Mouse (Mus musculus) neural tube, embryonic 12.5 days (tissue): Measurements from ENCODE around the gene Rbm43. TPM values are rescaled to one million over a fixed set of nuclear protein-coding genes. Genes with fewer than 3 reads are reported as not detected.

ENCODE experiments used
- ATAC-seq: fragments of 200-750 bp; cut with Nextera tagmentation; 2 replicates; pipeline ENCODE4 v1.8.0; 2017; ENCODE audit warnings: low read depth, mild to moderate bottlenecking, moderate TSS enrichment, moderate library complexity; ENCODE audit not compliant: low FRiP score
- H3K27ac ChIP-seq: fragments of 300-500 bp; sonication (generic); 2 replicates; pipeline ENCODE4 v1.5.1; 2016
- H3K27me3 ChIP-seq: fragments of 300-500 bp; sonication (generic); replicated peaks from 2 replicates; pipeline ENCODE4 v1.6.1; 2016; ENCODE audit warnings: mild to moderate bottlenecking
- H3K36me3 ChIP-seq: fragments of 300-500 bp; sonication (generic); 2 replicates; pipeline ENCODE4 v1.6.1; 2016; ENCODE audit warnings: mild to moderate bottlenecking
- H3K4me1 ChIP-seq: fragments of 300-500 bp; sonication (generic); 2 replicates; pipeline ENCODE4 v1.6.1; 2016
- H3K4me2 ChIP-seq: fragments of 300-500 bp; sonication (generic); replicated peaks from 2 replicates; pipeline ENCODE4 v1.6.1; 2016; ENCODE audit warnings: mild to moderate bottlenecking
- H3K4me3 ChIP-seq: fragments of 300-500 bp; sonication (generic); 2 replicates; pipeline ENCODE4 v1.5.1; 2016
- H3K9ac ChIP-seq: fragments of 300-500 bp; sonication (generic); 2 replicates; pipeline ENCODE4 v1.6.1; 2016; ENCODE audit warnings: mild to moderate bottlenecking
- H3K9me3 ChIP-seq: fragments of 300-500 bp; sonication (generic); 2 replicates; pipeline ENCODE4 v1.6.1; 2016; ENCODE audit warnings: mild to moderate bottlenecking
- WGBS: fragments of 180-500 bp; shearing (Covaris S2); methylation state at CpG from one replicate; pipeline ENCODE4 v1.1.7; 2016; 5-methylcytosine and 5-hydroxymethylcytosine counted together
- polyA plus RNA-seq: library from polyadenylated mRNA; unstranded; fragments of >200 nt; fragmentation: Nextera tagmentation; extraction: Ambion mirVana; gene quantifications from 2 replicates; pipeline ENCODE4 v1.2.1, GENCODE M21; 2016

The Rbm43 gene
- 5.7 and 7.2 TPM in 2 replicates for polyA plus RNA-seq

DNA sequence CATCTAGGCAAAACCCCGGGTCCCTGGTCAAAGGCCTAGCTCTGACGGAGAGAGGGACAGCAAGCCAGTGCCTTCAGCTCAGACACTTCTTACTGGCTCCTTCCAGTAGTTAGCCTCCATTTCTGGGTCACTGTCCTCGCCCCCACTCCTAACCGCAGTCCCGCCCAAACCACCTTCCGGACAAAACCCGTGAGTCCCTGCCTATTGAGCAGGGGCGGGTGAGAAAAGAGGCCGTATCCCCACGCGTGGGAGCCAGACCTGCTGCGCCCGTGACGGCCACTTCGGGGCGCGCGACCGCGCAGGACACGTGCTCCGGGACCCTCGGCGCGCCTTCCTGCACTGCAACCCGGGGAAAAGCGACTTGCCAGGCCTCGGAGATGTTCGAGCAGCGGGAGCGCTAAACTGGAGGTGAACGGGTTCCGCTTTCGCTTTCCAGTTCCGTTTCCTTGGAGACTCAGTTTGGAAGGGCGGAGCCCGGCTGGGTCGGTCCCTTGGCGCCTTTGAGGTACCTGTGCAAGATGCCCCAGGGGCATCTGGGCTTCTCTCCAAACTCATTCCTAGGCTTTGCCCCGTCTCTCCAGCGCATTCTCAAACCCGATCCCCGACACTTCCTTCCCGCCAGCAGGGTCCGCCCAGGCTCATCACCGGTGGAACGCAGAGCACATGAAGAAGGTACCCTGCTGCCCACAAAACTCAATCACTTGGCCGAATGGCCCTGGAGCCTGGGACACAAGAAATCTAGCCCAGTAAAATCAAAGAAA lies at the start of gene Rbm43:
Rbm43 (minus strand) TSS at position 590 of the 761 bp plus-strand sequence.
- Histone ChIP-seq H3K4me1 (peaks cover 12% of the 10 kb centered on the region), H3K9ac (peak within 1 kb of the TSS; percentile 56), H3K4me3 (peak within 1 kb of the TSS; percentile 44), H3K36me3 (no peaks in the 10 kb centered on the region), H3K4me2 (peak within 1 kb of the TSS; percentile 83), H3K27me3 (no peaks in the 10 kb centered on the region), H3K27ac (no peak within 1 kb of the TSS), H3K9me3 (no peaks in the 10 kb centered on the region)
- ATAC-seq, result peak; percentile 91
- 1% methylated on average over 48 of the region's 48 CpGs for WGBS

DNA sequence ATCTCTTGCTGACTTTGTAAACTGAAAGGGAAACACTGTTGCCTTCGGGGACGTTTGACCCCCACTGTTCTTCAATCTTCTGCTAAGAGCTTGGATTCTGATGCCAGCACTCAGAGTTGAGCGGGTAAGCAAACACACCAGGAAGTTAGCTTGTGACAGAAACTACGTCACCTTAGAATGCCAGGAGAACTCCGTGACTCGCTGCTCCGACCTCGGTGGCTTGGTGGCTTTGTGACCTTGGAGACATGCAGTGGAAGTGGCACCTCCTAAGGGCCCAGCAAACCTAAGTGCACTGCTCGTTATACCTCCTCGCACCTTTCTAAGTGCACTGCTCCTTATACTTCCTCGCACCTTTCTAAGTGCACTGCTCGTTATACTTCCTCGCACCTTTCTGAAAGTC lies 47.3 kb upstream of the Rbm43 start:
- no peak overlapping the region for H3K27ac ChIP-seq
- no peaks in the 10 kb centered on the region for H3K36me3 ChIP-seq
- H3K4me1 ChIP-seq, result no peaks in the 10 kb centered on the region
- ATAC-seq, result no peak
- no peaks in the 10 kb centered on the region for H3K27me3 ChIP-seq
- peaks cover 7% of the 10 kb centered on the region; the same call in 1 of the 2 replicates for H3K9me3 ChIP-seq
- no peak overlapping the region for H3K4me2 ChIP-seq
- no peak overlapping the region for H3K4me3 ChIP-seq
- no peak overlapping the region for H3K9ac ChIP-seq
- whole genome bisulfite sequencing, result 80% methylated on average over 13 of the region's 13 CpGs

DNA sequence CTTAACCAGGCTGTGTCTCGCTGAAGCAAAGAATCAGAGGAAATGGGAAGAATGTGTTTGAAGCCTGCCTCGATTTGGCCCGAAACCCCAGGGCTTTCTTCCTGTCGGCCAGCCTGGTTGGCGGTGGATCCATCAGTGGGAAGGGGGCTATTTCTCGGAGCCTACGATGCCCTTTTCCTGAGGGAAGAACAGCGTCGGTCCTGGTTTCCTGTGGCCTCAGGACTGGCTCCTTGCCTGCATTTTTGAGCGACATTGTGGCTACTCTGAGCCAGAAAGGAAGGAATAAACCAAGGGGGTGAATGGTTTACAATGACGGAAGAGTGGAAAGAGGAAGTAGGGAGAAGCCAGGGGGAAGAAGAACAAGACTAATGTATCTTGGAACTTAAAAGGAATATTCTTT lies 46.7 kb upstream of the Rbm43 start:
- no peak overlapping the region for H3K4me2 ChIP-seq
- peaks cover 7% of the 10 kb centered on the region; the same call in 1 of the 2 replicates for H3K9me3 ChIP-seq
- no peaks in the 10 kb centered on the region for H3K36me3 ChIP-seq
- no peak overlapping the region for H3K4me3 ChIP-seq
- H3K4me1 ChIP-seq, result no peaks in the 10 kb centered on the region
- no peak overlapping the region; the same call in 1 of the 2 replicates for H3K27ac ChIP-seq
- no peak for ATAC-seq
- WGBS, result 70% methylated on average over 11 of the region's 11 CpGs
- H3K27me3 ChIP-seq, result no peaks in the 10 kb centered on the region
- no peak overlapping the region for H3K9ac ChIP-seq

DNA sequence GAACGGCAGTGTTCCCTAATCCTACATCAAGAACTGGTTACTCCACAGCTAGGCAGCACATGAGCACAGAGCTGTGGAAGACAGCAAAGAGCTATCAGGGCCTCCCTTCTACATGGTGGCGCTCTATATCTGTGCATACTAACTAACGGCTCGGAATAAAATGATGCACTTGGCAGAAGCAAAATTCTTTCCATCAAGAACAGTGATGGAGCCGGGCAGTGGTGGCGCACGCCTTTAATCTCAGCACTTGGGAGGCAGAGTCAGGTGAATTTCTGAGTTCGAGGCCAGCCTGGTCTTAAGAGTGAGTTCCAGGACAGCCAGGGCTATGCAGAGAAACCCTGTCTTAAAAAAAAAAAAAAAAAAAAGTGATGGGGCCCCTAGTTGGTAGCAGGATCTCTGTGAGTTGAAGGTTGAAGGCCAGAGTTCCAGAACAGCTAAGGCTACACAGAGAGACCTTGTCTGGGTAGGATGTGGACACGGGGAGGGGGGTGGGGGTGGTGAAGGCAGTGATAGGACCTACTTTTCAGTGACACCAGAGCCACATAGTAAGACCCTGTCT lies 38.5 kb upstream of the Rbm43 start, which contains the start of gene Nmi:
Nmi (minus strand) TSS at position 85 of the 559 bp plus-strand sequence.
- no peaks in the 10 kb centered on the region for H3K9me3 ChIP-seq
- peak within 1 kb of the TSS; percentile 83 for H3K4me2 ChIP-seq
- ATAC-seq, result peak; percentile 62; the same call in 1 of the 2 replicates
- peak within 1 kb of the TSS; percentile 56 for H3K4me3 ChIP-seq
- no peaks in the 10 kb centered on the region for H3K27me3 ChIP-seq
- 83% methylated on average over 9 of the region's 9 CpGs for WGBS
- H3K9ac ChIP-seq, result peak within 1 kb of the TSS; percentile 58
- H3K4me1 ChIP-seq, result 0 out of 2 replicates have a peak, but pooled peaks cover 5% of the 10 kb centered on the region
- no peak within 1 kb of the TSS for H3K27ac ChIP-seq
- no peaks in the 10 kb centered on the region for H3K36me3 ChIP-seq

DNA sequence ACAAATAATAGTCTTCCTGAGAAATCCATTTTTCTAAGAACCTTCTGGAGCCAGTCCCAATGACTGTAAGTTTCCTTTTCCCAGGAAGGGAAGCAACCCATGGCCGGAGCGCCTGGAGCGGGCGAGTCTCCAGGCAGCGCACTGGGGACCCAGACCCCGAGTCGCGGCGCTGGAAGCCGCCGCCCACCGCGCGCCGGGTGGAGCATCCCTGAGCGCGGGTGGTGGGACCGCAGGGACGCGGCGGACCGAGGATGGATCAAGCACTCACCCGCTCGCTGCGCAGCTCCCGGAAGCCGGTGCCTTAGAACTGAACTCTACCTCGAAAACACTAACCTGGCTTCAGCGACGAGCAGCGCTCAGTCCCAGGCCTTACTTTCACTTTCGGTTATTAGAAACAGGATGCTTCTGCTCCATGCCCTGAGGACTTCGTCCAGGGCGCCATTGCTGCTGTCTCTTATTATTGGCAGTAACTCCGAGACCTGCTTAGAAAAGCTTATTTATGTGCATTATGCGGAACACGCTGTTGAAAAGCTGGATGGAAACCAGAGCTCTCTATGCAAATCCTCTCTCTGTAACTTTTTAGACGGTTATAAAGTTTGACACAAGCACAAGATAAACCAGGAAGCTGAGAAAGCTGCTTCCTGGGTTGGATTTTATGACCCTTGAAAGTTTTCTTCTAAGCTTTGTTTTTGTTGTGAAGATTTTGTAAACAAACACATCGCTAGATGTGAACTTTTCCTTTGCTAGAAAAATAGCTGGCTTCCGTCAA lies 37.9 kb upstream of the Rbm43 start:
- Histone ChIP-seq H3K4me1 (0 out of 2 replicates have a peak, but pooled peaks cover 5% of the 10 kb centered on the region), H3K36me3 (no peaks in the 10 kb centered on the region), H3K27ac (no peak overlapping the region), H3K27me3 (no peaks in the 10 kb centered on the region), H3K9me3 (no peaks in the 10 kb centered on the region), H3K4me3 (peak overlapping the region; percentile 56), H3K9ac (peak overlapping the region; percentile 58), H3K4me2 (peak overlapping the region; percentile 83)
- peak; percentile 84 for ATAC-seq
- WGBS, result 4% methylated on average over 40 of the region's 40 CpGs

DNA sequence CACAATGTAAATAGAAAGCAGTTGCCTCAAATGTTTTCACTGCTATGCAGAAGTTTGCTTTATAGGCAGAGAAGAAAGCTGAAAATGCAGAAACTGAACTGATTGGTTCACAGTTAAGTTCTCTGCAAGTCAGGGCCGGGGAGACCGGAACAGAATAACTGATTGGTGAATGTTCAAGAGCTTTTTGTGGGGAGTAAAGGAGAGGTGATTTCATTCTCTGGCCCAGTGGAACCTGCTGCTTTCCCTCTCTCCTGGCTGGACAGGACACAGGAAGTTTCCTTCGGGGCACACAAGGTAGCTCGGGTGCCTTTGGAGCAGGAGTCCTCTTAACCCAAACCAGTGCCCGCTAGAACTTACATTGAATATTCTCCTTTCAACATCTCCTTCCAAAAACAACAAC lies 37.2 kb upstream of the Rbm43 start:
- 0 out of 2 replicates have a peak, but pooled peaks cover 5% of the 10 kb centered on the region for H3K4me1 ChIP-seq
- no peak overlapping the region for H3K27ac ChIP-seq
- H3K4me2 ChIP-seq, result peak overlapping the region; percentile 83
- no peaks in the 10 kb centered on the region for H3K9me3 ChIP-seq
- H3K9ac ChIP-seq, result no peak overlapping the region
- peak overlapping the region; percentile 56; the same call in 1 of the 2 replicates for H3K4me3 ChIP-seq
- WGBS, result 65% methylated on average over 5 of the region's 5 CpGs
- peak; percentile 38; the same call in 1 of the 2 replicates for ATAC-seq
- H3K36me3 ChIP-seq, result no peaks in the 10 kb centered on the region
- no peaks in the 10 kb centered on the region for H3K27me3 ChIP-seq

DNA sequence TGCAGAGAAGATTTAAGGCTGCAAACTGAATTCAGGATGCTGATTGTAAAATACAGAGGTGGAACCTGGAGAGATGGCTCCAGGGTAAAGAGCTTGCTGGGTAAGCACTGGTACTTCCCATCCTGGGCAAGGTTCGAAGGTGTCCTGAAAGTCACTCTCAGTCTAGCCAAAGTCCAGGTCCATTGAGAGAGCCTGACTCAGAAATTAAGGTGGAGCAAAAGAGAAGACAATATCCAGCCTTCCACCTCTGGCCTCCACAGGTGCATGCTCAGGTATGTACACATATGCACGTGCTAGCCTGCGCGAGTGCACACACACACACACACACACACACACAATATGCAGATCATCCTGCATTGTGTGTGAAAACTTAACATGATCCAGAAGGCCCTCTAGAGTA lies 35.9 kb upstream of the Rbm43 start:
- H3K4me2 ChIP-seq, result no peak overlapping the region
- no peak overlapping the region for H3K27ac ChIP-seq
- H3K4me1 ChIP-seq, result 0 out of 2 replicates have a peak, but pooled peaks cover 5% of the 10 kb centered on the region
- no peaks in the 10 kb centered on the region for H3K36me3 ChIP-seq
- H3K27me3 ChIP-seq, result no peaks in the 10 kb centered on the region
- WGBS, result 97% methylated on average over 4 of the region's 4 CpGs
- no peaks in the 10 kb centered on the region for H3K9me3 ChIP-seq
- no peak overlapping the region for H3K9ac ChIP-seq
- ATAC-seq, result no peak
- no peak overlapping the region for H3K4me3 ChIP-seq

DNA sequence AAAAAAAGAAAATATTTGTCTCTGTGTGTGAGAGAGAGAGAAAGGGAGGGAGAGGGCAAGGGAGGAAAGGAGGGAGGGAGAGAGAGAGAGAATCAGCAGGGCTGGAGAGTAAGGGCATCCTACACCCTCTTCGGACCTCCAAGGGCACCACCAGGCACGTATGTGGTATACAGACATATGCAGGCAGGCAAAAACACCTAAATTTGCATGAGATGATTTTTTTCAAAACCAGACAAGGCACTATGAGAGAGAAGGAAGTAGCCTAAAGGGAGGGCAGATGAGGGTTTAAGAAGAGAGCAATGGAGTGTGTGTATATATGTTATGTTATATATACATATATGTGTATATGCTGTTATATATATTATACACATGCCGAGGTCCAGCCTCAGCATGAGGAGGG lies 32.3 kb upstream of the Rbm43 start:
- no peak for ATAC-seq
- Histone ChIP-seq H3K9ac (no peak overlapping the region), H3K4me2 (no peak overlapping the region), H3K9me3 (no peaks in the 10 kb centered on the region), H3K27me3 (no peaks in the 10 kb centered on the region), H3K27ac (no peak overlapping the region), H3K4me3 (no peak overlapping the region), H3K36me3 (no peaks in the 10 kb centered on the region), H3K4me1 (0 out of 2 replicates have a peak, but pooled peaks cover 1% of the 10 kb centered on the region)
- 87% methylated on average over 3 of the region's 3 CpGs for WGBS

DNA sequence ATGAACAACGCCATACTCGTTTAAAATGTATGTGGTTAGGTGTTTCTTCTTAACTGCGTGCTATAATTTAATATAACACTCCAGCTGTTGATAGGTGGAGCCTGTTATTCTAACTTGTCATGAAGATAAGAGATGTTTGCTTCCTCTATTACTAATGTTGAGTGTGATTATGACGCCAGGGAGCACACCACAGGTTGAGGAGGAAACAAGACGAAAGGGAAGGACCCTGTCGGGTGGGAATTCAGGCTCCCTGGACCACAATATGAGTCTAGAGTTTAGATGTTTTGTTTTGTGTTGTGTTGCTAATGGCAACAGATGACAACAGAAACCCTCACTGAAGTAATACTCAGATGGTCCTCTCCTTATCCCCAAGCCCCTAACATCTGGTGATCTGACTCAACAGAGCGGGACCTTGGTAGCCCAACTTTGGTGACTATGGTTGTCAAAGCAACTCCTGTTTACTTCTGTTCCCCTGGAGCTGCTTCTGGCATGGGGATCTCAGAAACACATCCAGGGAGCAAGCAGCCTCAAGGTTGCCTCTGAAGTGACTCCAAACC lies 18.8 kb upstream of the Rbm43 start:
- 93% methylated on average over 7 of the region's 7 CpGs for WGBS
- Histone ChIP-seq H3K4me1 (no peaks in the 10 kb centered on the region), H3K4me3 (no peak overlapping the region), H3K27me3 (no peaks in the 10 kb centered on the region), H3K4me2 (no peak overlapping the region), H3K36me3 (no peaks in the 10 kb centered on the region), H3K9ac (no peak overlapping the region), H3K9me3 (no peaks in the 10 kb centered on the region), H3K27ac (no peak overlapping the region)
- no peak for ATAC-seq

DNA sequence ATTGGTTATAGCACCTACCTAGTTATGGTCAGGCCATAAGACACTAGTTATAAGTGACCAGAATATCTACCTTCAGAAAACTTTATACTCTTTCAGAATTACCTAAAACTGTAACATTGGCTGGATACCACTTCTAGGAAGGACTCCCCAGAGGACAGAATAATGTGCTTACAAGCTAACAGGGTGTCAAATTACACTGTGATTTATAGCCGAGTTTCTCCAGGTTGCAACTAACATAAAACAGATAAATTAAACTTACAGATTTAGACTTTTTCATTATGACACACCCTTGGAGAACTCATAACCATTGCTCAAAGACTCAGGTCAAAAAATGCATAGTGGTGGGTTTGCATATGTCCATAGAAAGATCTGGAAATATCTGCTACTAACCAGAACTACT lies 15.9 kb upstream of the Rbm43 start:
- Histone ChIP-seq H3K4me3 (no peak overlapping the region), H3K9ac (no peak overlapping the region), H3K27me3 (no peaks in the 10 kb centered on the region), H3K27ac (no peak overlapping the region), H3K9me3 (no peaks in the 10 kb centered on the region), H3K36me3 (no peaks in the 10 kb centered on the region), H3K4me1 (no peaks in the 10 kb centered on the region), H3K4me2 (no peak overlapping the region)
- ATAC-seq, result no peak
- WGBS, result 64% methylated on average over 1 of the region's 1 CpGs

DNA sequence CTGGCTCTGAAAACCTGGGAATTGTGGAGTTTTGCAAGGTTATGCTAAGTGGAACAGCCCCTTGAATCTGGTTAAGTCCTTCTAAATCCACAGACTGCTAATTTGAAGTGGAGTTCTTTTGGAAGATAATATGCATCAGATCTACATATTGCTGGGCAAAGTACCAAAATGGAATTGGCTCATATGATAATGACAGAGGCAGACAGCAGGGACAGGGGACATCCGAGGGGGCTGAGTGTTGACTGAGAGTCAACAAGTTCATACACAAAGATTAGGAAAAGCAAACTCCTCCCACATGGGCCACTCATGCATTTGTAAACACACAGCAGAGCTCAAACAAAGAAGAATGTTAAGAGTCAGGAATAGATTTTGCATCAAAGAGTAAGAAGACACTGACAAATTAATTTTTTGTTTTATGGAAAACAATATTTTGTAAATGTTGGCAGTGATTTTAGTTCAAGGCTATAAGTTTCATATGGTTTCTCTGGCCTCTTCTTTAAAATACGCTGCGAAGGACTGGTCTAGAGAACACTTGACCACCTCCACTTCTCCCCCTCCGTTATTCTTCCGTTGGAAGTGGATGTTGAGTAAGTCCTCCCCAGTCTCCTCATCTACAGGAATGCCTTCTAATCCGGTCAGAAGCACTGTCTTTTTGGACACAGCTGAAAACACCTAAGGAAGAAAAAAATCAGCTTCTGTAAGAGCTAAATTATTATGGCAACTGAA lies 13.3 kb upstream of the Rbm43 start:
- Histone ChIP-seq H3K9me3 (no peaks in the 10 kb centered on the region), H3K9ac (no peak overlapping the region), H3K27ac (no peak overlapping the region), H3K27me3 (no peaks in the 10 kb centered on the region), H3K4me2 (no peak overlapping the region), H3K4me1 (no peaks in the 10 kb centered on the region), H3K36me3 (no peaks in the 10 kb centered on the region), H3K4me3 (no peak overlapping the region)
- ATAC-seq, result no peak
- WGBS, result 87% methylated on average over 6 of the region's 6 CpGs
